Mouse (Mus musculus): ENCODE measurements at regions not wholly inside any gene's neighbourhood (a gene's known extent, or its start where the extent isn't known, plus 50 kb on each side); places are given as distances from the start of the nearest gene placed in this dataset.
"Not testable (repeated sequence)": the region's sequence is repeated elsewhere in the genome, so short reads cannot be mapped to it uniquely, and the experiment has no call there.

- CTCF ChIA-PET, result no interaction called here
These were observed 91.7 kb upstream of the Eif4g2 start for GRCm38 (mm10) chr7:111174393-111175124.

GRCm38 (mm10) chr7:111172061-111172460 lies 89.2 kb upstream of the Eif4g2 start:
- CTCF ChIA-PET, result no interaction called here

GRCm38 (mm10) chr7:111168546-111169233 lies 85.9 kb upstream of the Eif4g2 start:
- CTCF ChIA-PET, result not testable (repeated sequence)

- CTCF ChIA-PET, result no interaction called here
These were observed 82.2 kb upstream of the Eif4g2 start for GRCm38 (mm10) chr7:111164994-111165393.

DNA sequence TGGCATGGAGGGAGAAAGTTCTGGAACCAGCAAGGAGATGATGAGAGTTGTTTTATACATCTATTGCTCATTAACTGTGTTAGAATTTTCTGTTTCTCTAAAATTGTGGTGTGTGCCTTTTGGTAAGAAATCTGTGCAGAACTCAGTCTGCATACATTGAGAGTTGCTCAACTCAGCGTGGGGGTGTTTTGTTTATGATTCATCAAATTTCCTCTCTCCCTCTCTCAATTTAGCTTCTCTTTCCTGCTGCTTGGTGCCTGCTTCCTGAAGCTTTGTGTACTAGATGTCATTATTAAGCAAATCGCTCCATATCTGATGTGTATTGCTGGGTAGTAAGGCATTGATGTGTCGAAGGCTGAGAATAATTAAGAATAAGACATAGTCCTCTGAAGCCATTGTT lies 81.4 kb upstream of the Eif4g2 start:
- CTCF ChIA-PET, result interaction anchor here (0.6 kb wide), 1 partner anchor 841 kb away, joined by 3 read pairs; no protein-coding TSS in a partner anchor

DNA sequence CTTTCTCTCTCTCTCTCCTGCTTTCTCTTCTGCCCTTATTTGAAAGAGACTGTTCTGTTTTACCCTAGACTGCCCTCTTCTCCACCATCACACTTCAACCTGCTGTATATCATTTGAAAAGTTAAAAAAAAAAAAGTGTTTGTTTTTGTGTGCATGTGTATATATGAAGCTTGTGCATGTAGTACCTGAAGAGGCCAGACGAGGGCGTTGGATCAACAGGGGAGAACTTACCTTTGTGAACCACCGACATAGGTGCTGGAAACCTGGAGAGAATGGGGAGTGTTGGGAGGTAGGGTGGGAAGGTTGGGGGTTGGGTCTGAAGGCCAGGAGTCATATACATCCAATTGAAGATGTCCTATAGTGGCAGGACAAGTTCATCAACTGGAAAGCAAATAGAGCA lies 81.0 kb upstream of the Eif4g2 start:
- CTCF ChIA-PET, result interaction anchor here (0.6 kb wide), 1 partner anchor 840 kb away, joined by 3 read pairs; no protein-coding TSS in a partner anchor

DNA sequence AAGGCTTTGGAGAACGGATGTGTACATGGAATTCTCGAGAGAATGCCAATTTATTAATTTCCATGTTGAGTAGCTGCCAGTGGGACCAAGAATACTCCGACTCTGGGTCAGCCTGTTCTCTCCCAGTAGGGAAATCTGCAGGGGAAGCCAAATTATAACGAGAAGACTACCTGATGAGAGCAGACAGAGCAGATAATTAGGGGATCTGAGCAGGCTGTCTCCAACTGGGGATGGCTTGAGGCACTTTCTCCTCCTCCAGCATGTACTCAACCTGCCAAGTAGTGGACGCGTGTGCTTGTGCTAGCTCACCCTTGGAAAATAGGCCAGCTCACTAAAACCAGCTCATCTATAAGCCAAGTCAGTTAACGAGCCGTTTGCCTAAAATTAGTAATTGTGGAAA lies 80.5 kb upstream of the Eif4g2 start:
- CTCF ChIA-PET, result no interaction called here

DNA sequence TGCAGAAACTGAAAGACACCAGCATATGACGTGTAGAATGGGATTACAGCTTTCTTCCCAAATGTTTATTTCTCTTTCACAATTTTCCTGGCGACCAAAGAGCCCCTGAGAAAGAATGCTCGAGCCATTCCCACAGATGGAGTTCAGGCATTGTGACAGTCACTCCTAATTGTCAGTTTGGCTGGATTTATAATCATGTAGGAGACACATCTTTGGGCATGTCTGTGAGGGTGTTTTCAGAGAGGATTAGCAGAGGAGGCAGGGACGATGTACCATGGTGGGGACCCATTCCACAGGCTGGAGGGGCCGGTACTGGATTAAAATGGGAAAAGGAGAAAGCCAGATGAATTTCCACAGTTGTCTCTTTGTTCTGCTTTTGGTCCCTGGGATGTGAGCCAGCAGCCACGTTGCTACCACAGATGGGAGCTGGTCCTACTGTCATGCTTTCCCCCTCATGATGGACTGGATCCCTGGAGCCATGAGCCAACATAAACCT lies 76.0 kb upstream of the Eif4g2 start:
- CTCF ChIA-PET, result no interaction called here

- CTCF ChIA-PET, result no interaction called here
These were observed 75.0 kb upstream of the Eif4g2 start for GRCm38 (mm10) chr7:111157754-111158325.

- CTCF ChIA-PET, result no interaction called here
These were observed 74.5 kb upstream of the Eif4g2 start for GRCm38 (mm10) chr7:111157287-111157686.

DNA sequence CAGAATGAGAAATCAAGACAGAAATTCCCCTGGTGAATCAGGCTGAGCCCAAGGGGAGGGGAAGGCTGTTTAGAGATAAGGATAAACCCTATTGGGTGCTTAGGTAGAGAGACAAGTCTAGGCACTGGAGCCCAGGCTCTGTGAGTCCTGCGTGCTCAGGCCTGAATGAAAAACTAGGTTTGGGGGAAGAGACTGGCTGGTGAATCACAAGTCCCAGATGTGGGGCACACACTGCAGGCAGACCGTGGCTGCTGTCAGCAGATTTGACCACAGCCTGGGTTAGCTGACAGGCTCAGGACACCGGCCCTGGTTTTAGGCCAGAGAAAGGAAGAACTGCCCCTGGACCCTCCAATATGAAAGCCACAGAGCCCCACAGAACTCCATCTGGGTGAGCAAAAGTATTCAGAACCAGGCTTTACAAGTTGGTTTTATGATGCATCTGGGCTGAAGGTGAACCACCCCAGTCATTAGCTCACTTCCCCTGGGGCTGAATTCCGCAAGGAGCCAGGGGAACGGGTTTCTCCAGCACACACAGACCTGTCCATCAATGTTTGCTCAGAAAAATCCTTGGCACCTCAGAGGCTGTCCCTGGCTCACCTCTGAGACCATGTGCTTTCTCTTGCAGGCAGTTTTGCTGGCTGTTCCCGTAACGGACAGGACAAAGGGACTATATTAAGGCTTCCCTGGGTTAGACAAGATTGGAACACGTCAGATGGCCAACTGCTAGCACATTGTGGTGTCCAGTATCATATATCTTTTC lies 73.8 kb upstream of the Eif4g2 start:
- CTCF ChIA-PET, result interaction anchor here (0.6 kb wide), 1 partner anchor 109 kb away, joined by 3 read pairs; no protein-coding TSS in a partner anchor

DNA sequence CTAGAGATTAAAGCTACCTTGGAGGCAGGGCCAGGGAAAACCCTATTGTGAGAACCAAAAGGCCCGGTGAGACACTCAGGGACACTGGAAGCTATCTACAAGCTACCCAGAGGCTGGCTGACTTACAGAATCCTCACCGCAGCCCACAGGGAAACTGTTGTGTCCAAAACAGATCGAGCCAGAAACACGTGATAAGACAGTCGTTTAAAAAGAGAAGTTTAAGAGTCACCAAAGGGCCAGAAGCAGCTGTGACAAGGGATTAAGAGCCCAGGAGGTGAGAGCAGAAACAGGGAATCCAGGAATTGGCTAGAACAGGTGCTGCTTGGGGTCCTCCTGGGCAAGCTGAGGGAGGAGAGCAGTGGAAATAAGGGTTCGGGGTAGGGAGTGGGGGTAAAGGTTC lies 73.2 kb upstream of the Eif4g2 start:
- CTCF ChIA-PET, result interaction anchor here (0.6 kb wide), 1 partner anchor 108 kb away, joined by 3 read pairs; no protein-coding TSS in a partner anchor

GRCm38 (mm10) chr7:111154217-111154616 lies 71.4 kb upstream of the Eif4g2 start:
- CTCF ChIA-PET, result no interaction called here

- CTCF ChIA-PET, result no interaction called here
These were observed 67.7 kb upstream of the Eif4g2 start for GRCm38 (mm10) chr7:111150540-111150939.

DNA sequence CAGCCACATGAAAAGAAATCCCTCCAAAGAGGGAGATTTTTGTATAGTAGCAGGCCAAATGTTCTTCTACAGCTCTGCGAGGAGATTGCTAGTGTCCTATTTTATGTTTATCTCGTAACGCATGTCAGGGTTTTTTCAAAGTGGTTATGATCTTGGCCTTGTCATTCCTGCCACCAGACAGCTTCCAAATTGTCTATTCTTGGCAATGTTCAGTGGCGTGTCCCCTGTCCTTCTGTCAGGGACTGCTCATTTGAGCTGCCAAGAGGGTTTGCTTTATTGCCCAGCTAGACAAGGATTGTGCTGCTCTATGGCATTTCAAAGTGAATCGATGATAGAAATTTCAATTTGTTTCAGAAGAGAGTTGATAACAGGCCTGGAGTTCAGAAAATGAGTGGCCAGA lies 67.3 kb upstream of the Eif4g2 start:
- CTCF ChIA-PET, result no interaction called here

- CTCF ChIA-PET, result no interaction called here
These were observed 64.8 kb upstream of the Eif4g2 start for GRCm38 (mm10) chr7:111147593-111147992.

DNA sequence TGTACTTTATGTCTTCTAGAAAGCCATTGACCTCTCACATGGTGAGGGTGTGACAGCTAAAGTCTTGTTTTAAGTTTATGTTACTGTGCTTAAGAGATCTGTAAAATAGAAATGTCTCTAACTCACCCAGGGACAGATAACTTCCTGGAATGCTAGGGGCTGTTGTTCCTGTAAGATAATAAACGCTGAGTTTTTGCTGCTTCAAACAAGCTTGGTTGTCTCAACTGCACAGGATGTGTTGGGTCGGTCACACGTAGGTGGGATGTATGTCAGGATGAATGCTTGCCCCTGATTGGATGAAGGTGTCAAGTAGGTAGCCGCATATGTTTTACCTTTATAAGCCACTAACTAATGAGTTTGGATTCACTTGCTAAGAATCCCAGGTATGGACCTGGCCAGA lies 63.8 kb upstream of the Eif4g2 start:
- CTCF ChIA-PET, result no interaction called here

DNA sequence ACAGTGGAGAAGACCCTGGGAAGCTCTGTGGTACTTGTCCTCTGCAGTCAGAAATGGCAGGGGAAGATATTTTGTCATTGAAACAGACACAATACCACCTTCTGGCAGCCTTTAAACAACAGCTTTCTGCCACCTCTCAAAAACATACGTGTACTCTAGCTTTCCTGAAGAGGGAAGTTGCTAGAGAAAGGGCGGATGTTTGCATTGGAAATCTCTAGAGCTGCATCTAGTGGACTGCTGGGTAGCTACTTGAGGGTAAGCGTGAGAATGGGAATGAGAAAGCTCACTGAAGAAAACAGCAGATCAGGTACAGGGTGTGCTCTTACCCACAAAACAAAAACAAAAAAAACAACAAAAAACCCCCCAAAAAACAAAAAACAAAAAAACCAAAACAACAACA lies 61.4 kb upstream of the Eif4g2 start:
- CTCF ChIA-PET, result no interaction called here

- CTCF ChIA-PET, result no interaction called here
These were observed 58.6 kb upstream of the Eif4g2 start for GRCm38 (mm10) chr7:111141285-111141965.

DNA sequence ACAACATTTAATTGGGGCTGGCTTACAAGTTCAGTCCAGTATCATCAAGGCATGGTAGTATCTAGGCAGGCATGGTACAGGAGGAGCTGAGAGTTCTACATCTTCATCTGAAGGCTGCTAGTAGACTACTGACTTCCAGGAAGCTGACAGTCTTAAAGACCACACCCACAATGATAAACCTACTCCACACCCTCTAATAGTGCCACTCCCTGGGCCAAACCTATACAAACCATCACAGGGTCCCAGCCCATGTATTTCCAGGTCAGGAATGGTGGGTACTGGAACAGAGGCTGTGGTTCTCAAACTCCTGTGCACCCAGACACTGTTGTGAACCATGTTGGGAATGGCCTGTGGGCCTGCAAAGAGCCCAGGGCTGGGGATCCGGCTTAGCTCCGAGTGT lies 55.2 kb upstream of the Eif4g2 start:
- CTCF ChIA-PET, result no interaction called here

DNA sequence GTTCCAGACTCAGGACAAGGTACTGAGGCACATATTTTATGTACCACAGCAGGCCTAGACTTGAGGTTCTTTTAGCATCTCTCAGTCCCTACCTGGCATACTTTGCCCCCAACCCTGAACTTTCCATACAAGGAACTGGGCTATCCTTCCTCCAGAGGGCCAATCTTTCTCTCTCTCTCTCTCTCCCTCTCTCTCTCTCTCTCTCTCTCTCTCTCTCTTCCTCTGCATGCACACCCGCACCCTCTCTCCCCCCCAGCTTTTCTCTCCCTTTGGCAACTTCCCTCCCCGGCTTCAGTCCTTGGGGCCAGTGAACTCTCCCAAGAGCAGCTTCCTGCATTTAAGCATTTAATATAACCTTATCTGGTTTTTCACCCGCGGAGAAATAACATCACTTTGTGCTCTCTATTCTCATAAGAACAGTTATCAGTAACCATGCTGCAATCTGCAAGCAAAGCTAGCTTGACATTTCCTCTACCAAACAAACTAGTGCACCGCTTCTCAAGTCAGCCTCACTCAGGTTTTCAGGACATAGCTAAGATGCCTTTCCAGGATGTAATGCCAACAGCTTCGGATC lies 53.3 kb upstream of the Eif4g2 start:
- CTCF ChIA-PET, result no interaction called here

Measured in spleen, embryonic (tissue).